Mouse (Mus musculus): ENCODE results near the gene Stk24. TPM values are rescaled to one million over a fixed set of nuclear protein-coding genes. Genes with fewer than 3 reads are reported as not detected.

The Stk24 gene
- polyA plus RNA-seq, 1 experiment from 2014 or later = 23.3 TPM

- no peak for ATAC-seq (ENCODE audit: low FRiP score, low TSS enrichment)
Observed at GRCm38 (mm10) chr14:121267801-121268200, 112.0 kb downstream of the Stk24 start.

GRCm38 (mm10) chr14:121264453-121264852 lies 115.4 kb downstream of the Stk24 start:
- no peak overlapping the region for H3K27ac ChIP-seq (replicated peaks; ENCODE audit: low read depth, low read length)
- H3K27me3 ChIP-seq (ENCODE audit: control insufficient read depth, insufficient read depth, low read length) = no peaks in the 10 kb centered on the region
- no peak overlapping the region for H3K4me2 ChIP-seq (ENCODE audit: low read length)
- peaks cover 19% of the 10 kb centered on the region; the same call in 1 of the 2 replicates for H3K36me3 ChIP-seq (ENCODE audit: control insufficient read depth, insufficient read depth, low read length)
- no peak overlapping the region for H3K4me3 ChIP-seq (replicated peaks; ENCODE audit: low read depth, low read length)
- 90% methylated on average over 6 of the region's 6 CpGs for WGBS
- H3K9ac ChIP-seq (replicated peaks; ENCODE audit: low read length) = no peak overlapping the region
- no peak for ATAC-seq (ENCODE audit: low FRiP score, low TSS enrichment)
- no peaks in the 10 kb centered on the region for H3K4me1 ChIP-seq (ENCODE audit: control insufficient read depth, insufficient read depth, low read length)
- DNase-seq = no peak
- no peaks in the 10 kb centered on the region for H3K9me3 ChIP-seq (ENCODE audit: control insufficient read depth, low read length)

More at GRCm38 (mm10) chr14:121267801-121268200, 112.0 kb downstream of the Stk24 start:
- 74% methylated on average over 8 of the region's 8 CpGs for WGBS
- no peak overlapping the region for H3K4me3 ChIP-seq (replicated peaks; ENCODE audit: low read depth, low read length)
- H3K27ac ChIP-seq (replicated peaks; ENCODE audit: low read depth, low read length) = no peak overlapping the region
- no peak for DNase-seq
- peaks cover 36% of the 10 kb centered on the region for H3K36me3 ChIP-seq (ENCODE audit: control insufficient read depth, insufficient read depth, low read length)
- H3K9me3 ChIP-seq (ENCODE audit: control insufficient read depth, low read length) = no peaks in the 10 kb centered on the region
- no peak overlapping the region for H3K4me2 ChIP-seq (ENCODE audit: low read length)
- no peaks in the 10 kb centered on the region for H3K4me1 ChIP-seq (ENCODE audit: control insufficient read depth, insufficient read depth, low read length)
- no peak overlapping the region for H3K9ac ChIP-seq (replicated peaks; ENCODE audit: low read length)
- H3K27me3 ChIP-seq (ENCODE audit: control insufficient read depth, insufficient read depth, low read length) = no peaks in the 10 kb centered on the region

GRCm38 (mm10) chr14:121263912-121264311 lies 115.9 kb downstream of the Stk24 start:
- Histone ChIP-seq H3K4me1 (ENCODE audit: control insufficient read depth, insufficient read depth, low read length) (no peaks in the 10 kb centered on the region), H3K4me2 (ENCODE audit: low read length) (no peak overlapping the region), H3K27me3 (ENCODE audit: control insufficient read depth, insufficient read depth, low read length) (no peaks in the 10 kb centered on the region), H3K9ac (replicated peaks; ENCODE audit: low read length) (no peak overlapping the region), H3K4me3 (replicated peaks; ENCODE audit: low read depth, low read length) (no peak overlapping the region), H3K27ac (replicated peaks; ENCODE audit: low read depth, low read length) (no peak overlapping the region), H3K36me3 (ENCODE audit: control insufficient read depth, insufficient read depth, low read length) (peaks cover 19% of the 10 kb centered on the region; the same call in 1 of the 2 replicates), H3K9me3 (ENCODE audit: control insufficient read depth, low read length) (no peaks in the 10 kb centered on the region)
- 88% methylated on average over 2 of the region's 2 CpGs for WGBS
- DNase-seq (no peak), ATAC-seq (ENCODE audit: low FRiP score, low TSS enrichment) (no peak)

GRCm38 (mm10) chr14:121262606-121263005 lies 117.2 kb downstream of the Stk24 start:
- Histone ChIP-seq H3K9ac (replicated peaks; ENCODE audit: low read length) (no peak overlapping the region), H3K4me3 (replicated peaks; ENCODE audit: low read depth, low read length) (no peak overlapping the region), H3K27ac (replicated peaks; ENCODE audit: low read depth, low read length) (no peak overlapping the region), H3K9me3 (ENCODE audit: control insufficient read depth, low read length) (no peaks in the 10 kb centered on the region), H3K4me2 (ENCODE audit: low read length) (no peak overlapping the region), H3K27me3 (ENCODE audit: control insufficient read depth, insufficient read depth, low read length) (no peaks in the 10 kb centered on the region), H3K4me1 (ENCODE audit: control insufficient read depth, insufficient read depth, low read length) (no peaks in the 10 kb centered on the region), H3K36me3 (ENCODE audit: control insufficient read depth, insufficient read depth, low read length) (peaks cover 13% of the 10 kb centered on the region; the same call in 1 of the 2 replicates)
- 69% methylated on average over 4 of the region's 4 CpGs for WGBS
- no peak for ATAC-seq (ENCODE audit: low FRiP score, low TSS enrichment)
- no peak for DNase-seq

GRCm38 (mm10) chr14:121261229-121261879 lies 118.5 kb downstream of the Stk24 start:
- H3K36me3 ChIP-seq (ENCODE audit: control insufficient read depth, insufficient read depth, low read length) = peaks cover 13% of the 10 kb centered on the region; the same call in 1 of the 2 replicates
- ATAC-seq (ENCODE audit: low FRiP score, low TSS enrichment) (no peak), DNase-seq (no peak)
- no peak overlapping the region for H3K27ac ChIP-seq (replicated peaks; ENCODE audit: low read depth, low read length)
- H3K9ac ChIP-seq (replicated peaks; ENCODE audit: low read length) = no peak overlapping the region
- no peaks in the 10 kb centered on the region for H3K27me3 ChIP-seq (ENCODE audit: control insufficient read depth, insufficient read depth, low read length)
- no peak overlapping the region for H3K4me2 ChIP-seq (ENCODE audit: low read length)
- 81% methylated on average over 5 of the region's 5 CpGs for WGBS
- H3K4me1 ChIP-seq (ENCODE audit: control insufficient read depth, insufficient read depth, low read length) = no peaks in the 10 kb centered on the region
- no peak overlapping the region for H3K4me3 ChIP-seq (replicated peaks; ENCODE audit: low read depth, low read length)
- H3K9me3 ChIP-seq (ENCODE audit: control insufficient read depth, low read length) = no peaks in the 10 kb centered on the region

- 46% methylated on average over 7 of the region's 7 CpGs for WGBS
- H3K27ac ChIP-seq (replicated peaks; ENCODE audit: low read depth, low read length) = no peak overlapping the region
- peaks cover 19% of the 10 kb centered on the region for H3K36me3 ChIP-seq (ENCODE audit: control insufficient read depth, insufficient read depth, low read length)
- ATAC-seq (ENCODE audit: low FRiP score, low TSS enrichment) (peak; percentile 32; the same call in 1 of the 2 replicates), DNase-seq (peak; percentile 85)
- no peaks in the 10 kb centered on the region for H3K4me1 ChIP-seq (ENCODE audit: control insufficient read depth, insufficient read depth, low read length)
- H3K9me3 ChIP-seq (ENCODE audit: control insufficient read depth, low read length) = no peaks in the 10 kb centered on the region
- no peak overlapping the region for H3K9ac ChIP-seq (replicated peaks; ENCODE audit: low read length)
- H3K27me3 ChIP-seq (ENCODE audit: control insufficient read depth, insufficient read depth, low read length) = no peaks in the 10 kb centered on the region
- no peak overlapping the region for H3K4me2 ChIP-seq (ENCODE audit: low read length)
- no peak overlapping the region for H3K4me3 ChIP-seq (replicated peaks; ENCODE audit: low read depth, low read length)
Observed at GRCm38 (mm10) chr14:121259789-121260188, 120.0 kb downstream of the Stk24 start.

GRCm38 (mm10) chr14:121259332-121259731 lies 120.5 kb downstream of the Stk24 start:
- no peak overlapping the region for H3K4me3 ChIP-seq (replicated peaks; ENCODE audit: low read depth, low read length)
- DNase-seq (peak; percentile 37), ATAC-seq (ENCODE audit: low FRiP score, low TSS enrichment) (no peak)
- H3K4me1 ChIP-seq (ENCODE audit: control insufficient read depth, insufficient read depth, low read length) = no peaks in the 10 kb centered on the region
- no peak overlapping the region for H3K4me2 ChIP-seq (ENCODE audit: low read length)
- 46% methylated on average over 11 of the region's 11 CpGs for WGBS
- H3K36me3 ChIP-seq (ENCODE audit: control insufficient read depth, insufficient read depth, low read length) = peaks cover 19% of the 10 kb centered on the region
- H3K27ac ChIP-seq (replicated peaks; ENCODE audit: low read depth, low read length) = 0 out of 2 replicates have a peak overlapping the region, but pooled peaks have one; percentile 32
- no peaks in the 10 kb centered on the region for H3K9me3 ChIP-seq (ENCODE audit: control insufficient read depth, low read length)
- H3K27me3 ChIP-seq (ENCODE audit: control insufficient read depth, insufficient read depth, low read length) = no peaks in the 10 kb centered on the region
- H3K9ac ChIP-seq (replicated peaks; ENCODE audit: low read length) = no peak overlapping the region

- no peak overlapping the region for H3K9ac ChIP-seq (replicated peaks; ENCODE audit: low read length)
- no peak overlapping the region for H3K4me3 ChIP-seq (replicated peaks; ENCODE audit: low read depth, low read length)
- H3K27ac ChIP-seq (replicated peaks; ENCODE audit: low read depth, low read length) = no peak overlapping the region
- ATAC-seq (ENCODE audit: low FRiP score, low TSS enrichment) (no peak), DNase-seq (no peak)
- H3K27me3 ChIP-seq (ENCODE audit: control insufficient read depth, insufficient read depth, low read length) = no peaks in the 10 kb centered on the region
- no peaks in the 10 kb centered on the region for H3K9me3 ChIP-seq (ENCODE audit: control insufficient read depth, low read length)
- 96% methylated on average over 7 of the region's 7 CpGs for WGBS
- H3K36me3 ChIP-seq (ENCODE audit: control insufficient read depth, insufficient read depth, low read length) = peaks cover 17% of the 10 kb centered on the region; the same call in 1 of the 2 replicates
- no peak overlapping the region for H3K4me2 ChIP-seq (ENCODE audit: low read length)
- no peaks in the 10 kb centered on the region for H3K4me1 ChIP-seq (ENCODE audit: control insufficient read depth, insufficient read depth, low read length)
Observed at GRCm38 (mm10) chr14:121256896-121257295, 122.9 kb downstream of the Stk24 start.

GRCm38 (mm10) chr14:121255469-121255868 lies 124.3 kb downstream of the Stk24 start:
- DNase-seq (no peak), ATAC-seq (ENCODE audit: low FRiP score, low TSS enrichment) (no peak)
- 89% methylated on average over 13 of the region's 13 CpGs for WGBS
- H3K27me3 ChIP-seq (ENCODE audit: control insufficient read depth, insufficient read depth, low read length) = no peaks in the 10 kb centered on the region
- H3K4me1 ChIP-seq (ENCODE audit: control insufficient read depth, insufficient read depth, low read length) = no peaks in the 10 kb centered on the region
- H3K36me3 ChIP-seq (ENCODE audit: control insufficient read depth, insufficient read depth, low read length) = peaks cover 15% of the 10 kb centered on the region; the same call in 1 of the 2 replicates
- H3K4me2 ChIP-seq (ENCODE audit: low read length) = no peak overlapping the region
- H3K9ac ChIP-seq (replicated peaks; ENCODE audit: low read length) = no peak overlapping the region
- no peaks in the 10 kb centered on the region for H3K9me3 ChIP-seq (ENCODE audit: control insufficient read depth, low read length)
- H3K27ac ChIP-seq (replicated peaks; ENCODE audit: low read depth, low read length) = no peak overlapping the region
- H3K4me3 ChIP-seq (replicated peaks; ENCODE audit: low read depth, low read length) = no peak overlapping the region

Measured in midbrain, embryonic 14.5 days (tissue).